Mouse (Mus musculus) mesoderm, embryonic 11.5 days (tissue): ENCODE results near the gene Flt1.

ENCODE experiments used
- DNase-seq: peaks from one replicate; pipeline ENCODE4 v3.0.0-alpha.2; 2012; ENCODE audit warnings: low read depth, low spot score

Gene Flt1

GRCm38 (mm10) chr5:147668637-147669344, 57.0 kb downstream of the Flt1 start:
- no peak for DNase-seq

DNA sequence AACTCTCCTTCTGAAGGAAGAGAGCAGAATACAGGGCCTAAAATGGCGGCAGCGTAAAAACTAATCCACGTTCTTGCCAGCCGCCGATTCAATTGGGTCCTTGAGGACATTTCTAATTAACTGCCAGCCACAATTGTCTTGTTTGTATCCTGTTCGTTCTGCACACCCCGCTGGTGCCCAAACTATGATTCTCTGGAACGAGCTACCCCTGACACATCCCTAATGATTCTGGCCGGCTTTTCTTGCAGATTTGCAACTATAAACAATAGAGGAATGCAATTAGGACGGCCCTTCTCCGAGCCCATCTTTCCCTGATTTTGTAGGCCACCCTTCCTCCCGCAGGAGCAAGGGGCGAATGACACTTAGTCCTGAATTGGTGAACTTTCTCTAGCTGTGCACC, 59.9 kb downstream of the Flt1 start:
- no peak for DNase-seq

- no peak for DNase-seq
Observed at GRCm38 (mm10) chr5:147665381-147665780, 60.4 kb downstream of the Flt1 start.

GRCm38 (mm10) chr5:147659909-147660308, 65.9 kb downstream of the Flt1 start:
- DNase-seq, result no peak

- no peak for DNase-seq
Observed at GRCm38 (mm10) chr5:147657882-147658855, 67.6 kb downstream of the Flt1 start.

GRCm38 (mm10) chr5:147655761-147656160, 70.0 kb downstream of the Flt1 start:
- DNase-seq, result no peak

GRCm38 (mm10) chr5:147651233-147651632, 74.6 kb downstream of the Flt1 start:
- no peak for DNase-seq

- DNase-seq, result no peak
Observed at GRCm38 (mm10) chr5:147646351-147646929, 79.4 kb downstream of the Flt1 start.

- DNase-seq, result no peak
Observed at GRCm38 (mm10) chr5:147645001-147645645, 80.7 kb downstream of the Flt1 start.

- no peak for DNase-seq
Observed at GRCm38 (mm10) chr5:147641452-147641851, 84.4 kb downstream of the Flt1 start.

DNA sequence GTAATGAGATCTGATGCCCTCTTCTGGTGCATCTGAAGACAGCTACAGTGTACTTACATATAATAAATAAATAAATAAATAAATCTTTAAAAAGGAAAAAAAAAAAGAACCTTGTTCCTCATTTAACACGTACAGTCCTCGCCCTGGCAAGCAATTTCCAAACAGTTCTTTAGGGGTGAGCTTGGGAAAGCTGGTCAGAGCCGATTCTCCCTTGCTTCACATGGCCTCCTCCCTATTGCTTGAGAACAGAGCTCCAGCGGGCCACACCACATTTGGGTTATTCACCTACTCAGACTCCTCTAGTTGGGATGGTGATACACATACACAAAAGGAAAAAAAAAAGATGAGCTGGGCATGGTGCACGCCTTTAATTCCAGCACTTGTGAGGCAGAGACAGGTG, 85.9 kb downstream of the Flt1 start:
- DNase-seq, result no peak

DNA sequence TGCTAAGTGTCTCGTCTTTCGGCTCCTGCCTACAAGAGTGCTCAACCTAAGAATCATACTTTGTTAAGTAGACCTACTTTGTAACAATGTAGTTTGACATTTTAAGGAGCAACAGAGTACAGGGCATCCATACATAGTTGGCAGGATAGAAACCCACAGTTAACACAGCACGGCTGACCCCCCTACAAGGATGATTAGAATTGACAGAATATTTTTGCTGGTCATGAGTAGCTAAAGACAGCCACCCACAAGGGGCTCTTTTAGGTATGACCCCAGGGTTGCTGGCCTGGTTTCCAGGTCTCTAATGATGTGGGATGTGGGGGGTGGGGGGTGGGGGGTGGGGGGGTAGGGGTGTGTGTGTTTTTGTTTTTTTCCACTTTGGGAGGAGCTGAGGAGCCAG, 89.1 kb downstream of the Flt1 start:
- DNase-seq, result no peak

- DNase-seq, result no peak
Observed at GRCm38 (mm10) chr5:147635883-147636282, 89.9 kb downstream of the Flt1 start.

DNA sequence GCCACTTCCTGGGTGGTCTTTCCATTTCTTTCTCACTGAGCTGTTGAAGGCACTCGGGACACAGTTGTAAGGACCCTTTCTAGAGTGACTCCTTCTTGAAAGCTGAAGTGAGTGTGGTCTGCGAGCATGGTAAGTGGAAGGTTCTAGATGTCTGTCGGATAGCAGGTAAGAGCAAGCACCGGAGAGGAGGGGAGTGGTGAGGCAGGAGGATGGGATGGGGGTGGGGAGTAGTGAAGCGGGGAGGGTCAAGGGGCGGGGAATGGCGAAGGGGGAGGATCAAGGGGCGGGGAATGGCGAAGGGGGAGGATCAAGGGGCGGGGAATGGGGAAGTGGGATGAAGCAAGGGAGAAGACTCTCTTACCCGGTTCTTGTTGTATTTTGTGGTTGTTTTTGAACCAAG, 91.8 kb downstream of the Flt1 start:
- peak; percentile 22 for DNase-seq

GRCm38 (mm10) chr5:147632716-147633115, 93.1 kb downstream of the Flt1 start:
- DNase-seq, result no peak

- no peak for DNase-seq
Observed at GRCm38 (mm10) chr5:147630426-147631290, 95.2 kb downstream of the Flt1 start.

DNA sequence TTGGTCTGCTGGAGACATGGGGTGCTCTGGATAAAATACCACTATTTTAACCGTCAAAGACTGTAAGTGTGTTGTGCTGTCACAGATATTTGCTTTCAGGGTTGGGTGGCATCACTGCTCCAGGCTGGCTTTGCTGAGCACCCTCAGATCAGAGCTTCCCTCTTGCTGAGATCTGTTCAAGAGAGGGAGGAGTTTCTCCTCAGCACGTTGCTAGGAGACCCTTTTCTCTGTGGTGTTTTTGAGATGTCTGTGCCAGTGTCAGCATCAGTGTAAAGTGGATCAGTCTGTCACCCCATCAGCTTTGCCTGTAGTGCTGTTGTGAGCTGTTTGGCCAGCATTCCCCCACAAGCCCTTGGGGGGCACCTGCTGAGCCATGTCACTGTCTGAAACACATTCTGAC, 98.9 kb downstream of the Flt1 start:
- no peak for DNase-seq

- no peak for DNase-seq
Observed at GRCm38 (mm10) chr5:147623747-147624146, 102.1 kb downstream of the Flt1 start.

GRCm38 (mm10) chr5:147620178-147620577, 105.6 kb downstream of the Flt1 start:
- DNase-seq, result peak; percentile 79

- DNase-seq, result no peak
Observed at GRCm38 (mm10) chr5:147618243-147618642, 107.6 kb downstream of the Flt1 start.

GRCm38 (mm10) chr5:147616450-147616849, 109.4 kb downstream of the Flt1 start:
- DNase-seq, result no peak
